Mouse (Mus musculus) bone marrow, adult 2 months (tissue): ENCODE data around the gene Tnni3. TPM values are rescaled to one million over a fixed set of nuclear protein-coding genes. Genes with fewer than 3 reads are reported as not detected.
A peak's percentile ranks its signal among the peaks of the same experiment; 100 is the strongest.

Experiments
- H3K27ac ChIP-seq: fragments of 200-500 bp; 2 replicates; pipeline ENCODE4 v1.5.1; 2012; ENCODE audit warnings: low read depth, mild to moderate bottlenecking, control low read depth, inconsistent platforms, low read length; ENCODE audit not compliant: control insufficient read depth, poor library complexity, insufficient read depth
- H3K4me1 ChIP-seq: fragments of 200-500 bp; 2 replicates; pipeline ENCODE4 v1.6.1; 2011; ENCODE audit warnings: low read length; ENCODE audit not compliant: control insufficient read depth, insufficient read depth
- H3K4me3 ChIP-seq: fragments of 200-500 bp; replicated peaks from 2 replicates; pipeline ENCODE3; 2011; ENCODE audit warnings: mild to moderate bottlenecking, low read depth, low read length, control low read depth; ENCODE audit not compliant: control insufficient read depth
- CTCF ChIP-seq: fragments of 200-500 bp; IDR thresholded peaks from 2 replicates; pipeline ENCODE4 v1.5.1; 2011; ENCODE audit warnings: low read length, control low read depth; ENCODE audit not compliant: control insufficient read depth, insufficient read depth
- POLR2A ChIP-seq: fragments of 200-500 bp; IDR thresholded peaks from 2 replicates; pipeline ENCODE4 v1.6.1; 2011; ENCODE audit warnings: low read depth, mild to moderate bottlenecking, control low read depth, low read length, borderline replicate concordance; ENCODE audit not compliant: control insufficient read depth
- WGBS: fragments of 180-500 bp; shearing (Covaris S2); methylation state at CpG from one replicate; pipeline ENCODE4 v1.1.7; 2018; 5-methylcytosine and 5-hydroxymethylcytosine counted together
- polyA plus RNA-seq: library from polyadenylated mRNA; stranded (reverse); fragments of >200 nt; gene quantifications from 2 replicates; pipeline ENCODE4 v1.2.4, GENCODE M21; 2011; ENCODE audit warnings: low replicate concordance; ENCODE audit not compliant: missing spikeins, insufficient read depth, insufficient read length

The Tnni3 gene
- polyA plus RNA-seq, 1 experiment, result 25.9 TPM

- TF ChIP-seq CTCF (no peak), POLR2A (no peak)
- Histone ChIP-seq H3K4me1 (peaks cover 11% of the 10 kb centered on the region), H3K4me3 (no peak overlapping the region), H3K27ac (peak overlapping the region; percentile 77)
- WGBS, result 35% methylated on average over 5 of the region's 5 CpGs
Observed at GRCm38 (mm10) chr7:4503858-4504257, 20.2 kb downstream of the Tnni3 start.

- peaks cover 11% of the 10 kb centered on the region for H3K4me1 ChIP-seq
- WGBS, result 79% methylated on average over 4 of the region's 4 CpGs
- H3K4me3 ChIP-seq, result no peak overlapping the region
- H3K27ac ChIP-seq, result no peak overlapping the region
- TF ChIP-seq CTCF, result no peak
- TF ChIP-seq POLR2A, result no peak
Observed at GRCm38 (mm10) chr7:4503100-4503499, 20.9 kb downstream of the Tnni3 start.

DNA sequence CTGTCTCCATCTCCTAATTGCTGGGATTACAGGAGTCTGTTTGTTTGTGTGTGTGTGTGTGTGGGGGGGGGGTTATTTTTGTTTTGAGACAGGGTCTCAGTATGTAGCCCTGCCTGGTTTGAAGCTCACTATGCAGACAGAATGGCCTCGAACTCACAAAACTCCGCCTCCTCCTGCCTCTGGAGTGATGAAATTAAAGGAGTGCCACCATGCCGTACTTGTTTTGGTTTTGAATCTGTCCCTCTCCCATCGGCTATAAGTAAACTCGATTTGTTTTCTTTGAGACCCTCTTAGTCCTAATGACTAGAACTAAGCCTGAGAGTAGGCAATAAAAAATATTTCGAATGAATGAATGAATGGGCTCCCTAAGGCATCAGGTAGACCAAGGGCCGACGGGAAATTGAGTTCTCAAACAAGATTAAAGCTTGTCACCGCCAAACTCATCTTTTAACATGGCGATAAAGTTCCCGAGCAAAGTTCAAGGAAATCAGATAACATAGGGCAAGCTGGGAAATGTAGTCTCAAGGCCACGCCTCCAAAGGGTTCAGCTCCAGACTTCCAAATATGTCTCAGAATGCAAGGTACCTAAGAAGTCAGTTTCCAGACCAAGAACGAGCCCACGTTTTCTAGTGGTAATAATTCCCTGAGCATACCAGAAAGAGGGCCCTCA is 21.5 kb downstream of the Tnni3 start:
- H3K4me3 ChIP-seq, result peak overlapping the region; percentile 70
- H3K4me1 ChIP-seq, result peaks cover 11% of the 10 kb centered on the region
- TF ChIP-seq CTCF (no peak), POLR2A (0 out of 2 replicates have a peak, but pooled peaks have one; percentile 2)
- 31% methylated on average over 14 of the region's 14 CpGs for WGBS
- H3K27ac ChIP-seq, result no peak overlapping the region

DNA sequence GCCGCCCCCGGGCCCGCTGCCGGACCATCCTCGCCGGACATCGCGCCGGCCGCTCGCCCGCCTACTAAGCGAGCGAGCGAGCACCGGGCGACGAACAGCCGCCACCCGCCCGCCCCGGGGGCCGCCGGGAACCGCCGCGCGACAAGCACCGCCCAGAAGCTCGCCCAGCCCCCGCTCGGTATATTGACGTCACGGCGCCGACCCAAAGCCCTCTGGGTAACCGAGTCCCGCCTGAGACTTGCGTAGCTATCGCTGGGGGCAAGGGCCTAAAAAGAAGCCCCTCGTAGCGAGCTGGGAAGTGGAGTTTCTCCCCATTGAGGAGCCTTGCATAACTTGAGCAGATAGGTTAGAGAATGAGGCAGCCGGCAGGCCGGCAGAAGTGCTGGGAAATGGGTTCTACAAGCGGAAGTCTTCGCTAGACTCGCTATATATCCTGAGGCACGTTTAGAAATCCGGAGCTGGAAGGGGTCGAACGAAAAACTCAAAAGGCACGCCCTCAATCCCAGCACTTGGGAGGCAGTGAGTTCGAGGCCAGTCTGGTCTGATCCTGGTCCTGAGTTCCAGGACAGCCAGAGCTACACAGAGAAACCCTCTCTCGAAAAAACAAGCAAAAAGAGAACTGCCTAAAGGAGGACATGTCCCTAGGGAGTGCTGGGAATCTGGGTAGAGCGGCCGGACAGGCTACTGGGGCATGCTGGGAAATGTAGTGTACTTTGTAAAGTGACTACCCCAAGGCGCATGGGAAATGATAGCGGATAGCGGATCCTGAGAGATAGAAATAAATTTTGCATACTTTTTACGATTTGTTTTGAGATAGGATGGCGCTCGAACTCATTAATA is 22.3 kb downstream of the Tnni3 start, which contains the start of gene Ppp1r12c:
Gene Ppp1r12c (minus strand): TSS at position 123 of the 840 bp plus-strand sequence.
- WGBS, result 2% methylated on average over 61 of the region's 62 CpGs
- H3K4me3 ChIP-seq, result peak within 1 kb of the TSS; percentile 98
- H3K4me1 ChIP-seq, result peaks cover 10% of the 10 kb centered on the region
- TF ChIP-seq CTCF, result no peak
- TF ChIP-seq POLR2A, result peak; percentile 76; the same call in 1 of the 2 replicates
- peak within 1 kb of the TSS; percentile 78 for H3K27ac ChIP-seq

- H3K27ac ChIP-seq, result peak overlapping the region; percentile 78
- H3K4me1 ChIP-seq, result peaks cover 10% of the 10 kb centered on the region
- peak overlapping the region; percentile 98 for H3K4me3 ChIP-seq
- under 1% methylated on average over 46 of the region's 52 CpGs for WGBS
- TF ChIP-seq CTCF (no peak), POLR2A (no peak)
Observed at GRCm38 (mm10) chr7:4500892-4501471, 23.0 kb downstream of the Tnni3 start.

GRCm38 (mm10) chr7:4499034-4499433 is 25.0 kb downstream of the Tnni3 start:
- TF ChIP-seq CTCF, result no peak
- no peak for TF ChIP-seq POLR2A
- Histone ChIP-seq H3K4me1 (peaks cover 5% of the 10 kb centered on the region; the same call in 1 of the 2 replicates), H3K4me3 (no peak overlapping the region), H3K27ac (no peak overlapping the region)
- 89% methylated on average over 4 of the region's 4 CpGs for WGBS

DNA sequence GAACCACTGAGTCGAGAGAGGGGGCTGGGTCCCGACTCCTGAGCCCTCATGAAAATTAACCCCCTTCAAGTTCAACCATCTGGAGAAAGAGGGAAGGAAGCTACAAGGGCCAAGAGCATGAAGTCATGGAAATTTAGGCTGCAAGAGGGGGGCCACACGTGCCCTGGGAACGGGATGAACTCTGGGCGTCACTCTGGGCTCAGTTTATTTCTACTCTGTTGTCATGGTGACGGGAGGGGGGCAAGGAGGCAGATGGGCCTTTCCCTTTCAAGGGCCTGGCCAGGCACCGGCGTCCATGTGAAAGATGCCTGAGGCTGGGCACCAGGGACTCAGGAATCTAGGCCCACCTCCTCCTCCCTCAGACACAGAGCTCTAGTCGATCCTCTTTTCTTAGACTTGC is 25.8 kb downstream of the Tnni3 start:
- Histone ChIP-seq H3K4me3 (no peak overlapping the region), H3K4me1 (peaks cover under 1% of the 10 kb centered on the region; the same call in 1 of the 2 replicates), H3K27ac (no peak overlapping the region)
- WGBS, result 37% methylated on average over 9 of the region's 9 CpGs
- no peak for TF ChIP-seq POLR2A
- no peak for TF ChIP-seq CTCF

DNA sequence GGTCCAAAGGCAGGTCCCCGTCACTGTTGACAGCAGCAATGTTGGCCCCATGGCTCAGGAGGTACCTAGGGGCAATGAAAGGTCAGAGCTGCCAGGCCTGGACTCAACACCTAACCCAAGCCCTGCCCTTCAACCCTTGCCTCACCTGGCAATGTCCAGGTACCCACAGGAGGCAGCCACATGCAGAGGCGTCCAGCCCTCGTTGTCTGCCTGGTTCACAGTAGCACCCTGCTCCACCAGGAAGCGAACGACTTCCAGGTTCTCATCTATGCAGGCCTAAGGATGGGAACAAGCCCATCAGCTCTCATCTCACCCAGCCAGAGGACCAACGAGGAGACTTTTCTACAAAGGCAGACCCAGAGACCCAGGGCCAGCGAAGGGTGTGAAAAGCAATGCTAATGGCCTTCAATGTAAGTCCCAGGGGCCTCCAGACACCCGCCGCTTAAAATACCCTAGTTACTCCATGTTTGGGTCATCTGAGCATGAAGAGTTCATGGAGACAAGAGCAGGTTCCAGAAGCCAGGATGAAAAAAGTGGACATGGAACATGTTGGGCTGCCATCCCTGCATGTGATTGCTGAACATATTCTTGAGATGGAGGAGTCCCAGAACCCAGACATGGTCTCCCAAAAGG is 26.6 kb downstream of the Tnni3 start:
- H3K27ac ChIP-seq, result no peak overlapping the region
- H3K4me3 ChIP-seq, result no peak overlapping the region
- no peak for TF ChIP-seq CTCF
- TF ChIP-seq POLR2A, result no peak
- 92% methylated on average over 9 of the region's 9 CpGs for WGBS
- peaks cover 4% of the 10 kb centered on the region; the same call in 1 of the 2 replicates for H3K4me1 ChIP-seq

DNA sequence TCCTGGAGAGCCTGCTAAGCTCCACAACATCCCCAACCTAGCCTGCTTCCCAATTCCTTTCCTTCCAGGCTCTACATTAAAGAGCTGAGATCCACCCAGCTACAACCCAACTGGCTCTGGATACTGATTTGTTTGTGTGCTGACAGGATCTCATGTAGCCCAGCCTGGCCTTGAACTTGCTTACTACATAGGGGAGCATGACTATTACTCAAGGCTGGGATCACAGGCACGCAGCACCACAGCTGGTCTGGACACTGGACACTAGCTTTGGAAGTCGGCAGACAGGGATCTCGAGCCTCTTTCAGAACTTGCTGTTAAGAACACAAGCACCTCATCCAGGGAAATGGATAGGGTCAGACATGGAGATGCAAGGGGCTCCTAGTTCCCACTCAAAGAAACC is 27.6 kb downstream of the Tnni3 start:
- H3K4me1 ChIP-seq, result peaks cover 4% of the 10 kb centered on the region; the same call in 1 of the 2 replicates
- TF ChIP-seq POLR2A (no peak), CTCF (no peak)

More for the DNA sequence above, 27.6 kb downstream of the Tnni3 start:
- H3K4me3 ChIP-seq, result no peak overlapping the region
- WGBS, result 97% methylated on average over 3 of the region's 3 CpGs
- no peak overlapping the region for H3K27ac ChIP-seq
